Mouse (Mus musculus): Measurements from ENCODE around the gene Hoxa7.

Hoxa7 gene

DNA sequence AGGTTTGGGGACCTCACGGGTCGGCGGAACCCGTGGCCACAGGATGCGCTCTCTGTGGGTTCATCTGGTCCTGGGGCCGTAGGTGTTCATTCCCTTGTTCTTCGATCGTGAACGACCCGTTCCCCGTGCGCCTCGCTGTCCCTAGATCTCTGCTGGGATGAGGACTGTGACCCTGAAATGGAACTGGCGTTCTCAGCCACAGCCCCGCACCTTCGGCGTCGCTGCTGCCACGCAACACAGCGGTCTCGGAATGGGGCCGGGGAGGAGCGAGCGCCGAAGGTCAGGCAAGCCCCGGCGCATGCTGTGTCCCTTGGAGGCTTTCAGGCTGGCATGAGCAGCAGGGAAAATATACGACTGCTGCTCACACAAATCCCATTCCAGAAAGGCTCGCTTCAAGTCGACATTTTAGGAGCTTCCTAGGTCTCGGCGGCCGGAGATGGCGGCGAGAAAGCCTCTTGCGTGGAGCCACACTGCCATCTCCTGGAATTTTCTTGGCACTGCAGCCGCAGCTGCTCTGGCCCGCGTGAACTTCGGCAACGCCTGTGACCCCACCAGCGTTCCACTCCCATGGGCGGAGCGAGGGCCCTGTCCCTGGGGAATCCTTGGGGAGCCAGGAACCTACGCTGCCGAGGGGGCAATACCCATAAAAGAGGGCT is at the start of gene Hoxa7:
Gene Hoxa7, minus strand, starts transcription at position 518 of the 656 bp plus-strand sequence.
- DNase-seq: peak; percentile 69 to 84

GRCm38 (mm10) chr6:52270494-52271480 is 49.1 kb upstream of the Hoxa7 start:
- peak; percentile 52 to 53 for DNase-seq

GRCm38 (mm10) chr6:52268756-52269155 is 47.1 kb upstream of the Hoxa7 start:
- no peak for DNase-seq

DNA sequence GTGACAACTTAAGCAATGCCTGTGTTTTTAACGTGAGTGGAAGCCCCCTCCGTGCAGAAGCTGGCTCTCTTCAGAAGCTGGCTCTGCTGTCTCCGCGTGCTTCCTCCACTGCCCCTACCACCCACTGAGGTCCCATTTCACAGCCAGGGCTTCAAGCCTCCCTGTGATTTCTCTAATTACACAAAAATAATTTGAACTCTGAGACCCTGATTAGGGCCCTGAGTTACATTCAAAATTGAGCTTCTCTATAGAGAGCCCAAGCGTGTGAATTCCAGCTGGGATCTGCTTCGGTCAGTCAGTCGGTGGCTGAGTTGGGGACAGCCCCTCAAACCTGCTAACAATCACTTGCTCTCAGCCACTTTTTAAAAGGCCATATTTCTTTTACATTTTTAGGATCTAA is 46.7 kb upstream of the Hoxa7 start:
- DNase-seq: no peak

DNA sequence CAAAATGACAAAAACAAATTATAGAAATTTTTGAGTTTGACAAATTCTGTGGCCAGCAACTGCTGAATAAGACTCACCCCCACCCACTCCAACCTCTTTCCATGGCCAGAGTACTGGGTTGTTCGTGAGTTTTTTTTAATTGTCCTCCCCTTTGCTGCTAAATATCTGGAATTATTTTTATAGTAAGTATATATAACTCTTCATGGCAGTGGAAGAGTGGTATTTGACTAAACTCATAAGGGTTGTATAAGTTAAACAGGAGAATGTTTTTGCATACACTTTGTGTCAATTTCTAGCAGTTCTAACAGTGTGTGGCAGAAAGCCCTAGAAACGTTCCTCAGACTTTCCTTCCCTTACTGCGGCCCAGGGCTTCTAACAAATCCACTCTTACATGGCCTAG is 46.0 kb upstream of the Hoxa7 start:
- no peak for DNase-seq

- no peak for DNase-seq
Observed at GRCm38 (mm10) chr6:52267221-52267620, 45.6 kb upstream of the Hoxa7 start.

DNA sequence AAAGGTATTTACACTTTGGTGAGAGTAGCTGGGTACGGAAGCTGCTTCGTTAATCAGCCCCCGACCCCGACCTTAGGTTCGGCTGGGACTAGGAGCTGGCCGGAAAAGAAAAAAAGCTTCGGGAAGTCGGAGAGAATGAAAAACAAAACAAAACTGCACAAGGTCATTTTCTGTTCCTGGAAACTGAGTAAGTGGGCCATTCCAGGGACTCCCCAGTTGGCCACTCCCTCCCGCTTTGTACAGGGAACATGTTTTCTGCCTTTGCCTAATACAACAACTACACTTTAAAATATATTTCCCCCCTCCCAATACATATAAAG is 45.0 kb upstream of the Hoxa7 start:
- DNase-seq: no peak

DNA sequence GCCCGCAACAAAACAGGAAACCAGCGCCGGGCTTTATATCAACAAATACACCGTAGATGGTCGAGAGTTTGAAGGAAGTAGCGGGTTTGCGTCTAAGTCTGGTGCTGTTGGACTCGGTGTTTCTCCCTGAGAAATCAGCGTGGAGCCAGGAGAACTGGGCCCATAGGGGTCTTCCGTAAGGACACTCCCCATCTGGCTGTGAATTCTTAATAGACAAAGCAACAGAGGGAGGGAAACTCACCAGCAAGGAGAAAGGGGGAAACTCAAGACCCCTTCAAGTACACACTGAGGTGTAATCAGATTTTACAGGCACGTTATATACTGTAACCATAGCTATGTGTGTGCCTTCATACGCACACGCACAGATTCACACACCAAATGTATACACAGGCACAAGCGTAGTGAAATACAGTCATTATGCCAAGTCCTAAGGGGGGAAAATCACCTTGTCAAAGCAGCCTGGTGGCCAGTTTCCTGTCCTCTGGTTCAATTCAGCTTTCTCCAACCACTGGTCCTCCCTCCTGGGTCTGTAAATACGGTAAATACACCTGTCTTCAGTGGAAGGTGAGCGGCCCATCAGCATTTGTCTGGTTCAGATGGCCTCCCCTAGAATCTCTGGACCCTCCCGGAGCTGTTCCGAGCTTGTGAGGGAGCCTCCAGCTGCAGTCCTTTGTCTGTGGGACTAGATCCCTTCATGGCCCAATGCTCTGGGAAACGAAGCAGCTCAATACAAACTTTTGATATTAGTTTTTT is 44.4 kb upstream of the Hoxa7 start:
- DNase-seq: no peak

GRCm38 (mm10) chr6:52265306-52265912 is 43.8 kb upstream of the Hoxa7 start:
- no peak for DNase-seq

GRCm38 (mm10) chr6:52264106-52264790 is 42.6 kb upstream of the Hoxa7 start:
- DNase-seq: no peak

DNA sequence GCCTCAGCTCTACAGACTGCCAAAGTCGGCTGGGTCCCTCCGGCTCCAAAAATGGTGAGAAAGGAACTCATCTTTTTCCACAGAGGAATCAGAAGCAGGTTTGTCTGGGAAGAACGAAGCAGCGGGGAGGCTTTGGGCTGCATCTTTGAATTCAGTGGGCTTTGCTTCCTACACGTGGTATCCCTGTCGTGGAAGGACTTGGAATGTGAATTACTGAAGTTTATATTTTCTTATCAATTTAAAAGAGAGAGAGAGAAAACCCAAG is 41.6 kb upstream of the Hoxa7 start:
- DNase-seq: no peak

- DNase-seq: no peak
Observed at GRCm38 (mm10) chr6:52262463-52263320, 41.0 kb upstream of the Hoxa7 start.

- DNase-seq: no peak
Observed at GRCm38 (mm10) chr6:52261751-52262462, 40.3 kb upstream of the Hoxa7 start.

GRCm38 (mm10) chr6:52260654-52261575 is 39.3 kb upstream of the Hoxa7 start, which contains the start of gene Hoxa13:
Gene Hoxa13, minus strand, starts transcription at chr6:52260880.
- DNase-seq: no peak

DNA sequence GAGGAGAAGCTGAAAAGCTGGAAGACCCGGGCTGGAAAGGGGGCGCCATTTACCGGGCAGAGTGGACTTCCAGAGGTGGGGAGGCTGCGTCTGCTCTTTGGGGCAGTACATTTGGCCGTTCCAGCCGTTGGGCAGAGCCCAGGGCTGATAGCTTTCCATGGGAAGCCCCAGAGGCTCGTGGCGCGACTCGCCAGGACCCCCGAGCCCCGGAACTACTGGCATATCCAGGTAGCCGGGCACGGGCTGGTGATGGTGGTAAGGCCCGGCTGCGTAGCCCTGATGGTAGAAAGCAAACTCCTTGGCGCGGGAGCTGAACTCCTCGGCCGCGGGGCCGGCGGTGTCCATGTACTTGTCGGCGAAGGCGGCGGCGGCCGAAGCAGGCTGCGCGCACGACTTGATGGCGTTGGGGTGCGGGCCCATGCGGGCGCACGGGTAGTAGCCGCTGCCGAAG is 38.2 kb upstream of the Hoxa7 start:
- no peak for DNase-seq

- no peak for DNase-seq
Observed at GRCm38 (mm10) chr6:52259081-52259790, 37.6 kb upstream of the Hoxa7 start.

DNA sequence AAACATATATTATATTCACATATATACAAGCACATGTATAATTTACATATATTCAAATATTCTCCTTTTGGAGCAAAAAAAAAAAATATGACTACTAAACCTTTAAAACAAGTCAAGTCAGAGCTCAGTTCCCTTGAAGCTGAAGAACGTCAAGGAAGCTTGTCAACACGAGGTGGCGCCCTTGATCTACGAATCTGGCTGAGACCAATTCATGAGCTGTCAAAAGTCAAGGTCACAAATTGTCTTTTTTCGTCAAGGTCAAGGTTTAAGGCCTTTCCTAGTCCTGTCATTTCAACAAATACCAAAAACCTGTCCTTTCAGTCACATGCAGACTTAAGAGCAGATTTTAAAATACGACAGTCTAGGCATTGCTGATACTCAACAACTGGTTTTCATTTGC is 35.3 kb upstream of the Hoxa7 start:
- peak; percentile 57 to 66 for DNase-seq

DNA sequence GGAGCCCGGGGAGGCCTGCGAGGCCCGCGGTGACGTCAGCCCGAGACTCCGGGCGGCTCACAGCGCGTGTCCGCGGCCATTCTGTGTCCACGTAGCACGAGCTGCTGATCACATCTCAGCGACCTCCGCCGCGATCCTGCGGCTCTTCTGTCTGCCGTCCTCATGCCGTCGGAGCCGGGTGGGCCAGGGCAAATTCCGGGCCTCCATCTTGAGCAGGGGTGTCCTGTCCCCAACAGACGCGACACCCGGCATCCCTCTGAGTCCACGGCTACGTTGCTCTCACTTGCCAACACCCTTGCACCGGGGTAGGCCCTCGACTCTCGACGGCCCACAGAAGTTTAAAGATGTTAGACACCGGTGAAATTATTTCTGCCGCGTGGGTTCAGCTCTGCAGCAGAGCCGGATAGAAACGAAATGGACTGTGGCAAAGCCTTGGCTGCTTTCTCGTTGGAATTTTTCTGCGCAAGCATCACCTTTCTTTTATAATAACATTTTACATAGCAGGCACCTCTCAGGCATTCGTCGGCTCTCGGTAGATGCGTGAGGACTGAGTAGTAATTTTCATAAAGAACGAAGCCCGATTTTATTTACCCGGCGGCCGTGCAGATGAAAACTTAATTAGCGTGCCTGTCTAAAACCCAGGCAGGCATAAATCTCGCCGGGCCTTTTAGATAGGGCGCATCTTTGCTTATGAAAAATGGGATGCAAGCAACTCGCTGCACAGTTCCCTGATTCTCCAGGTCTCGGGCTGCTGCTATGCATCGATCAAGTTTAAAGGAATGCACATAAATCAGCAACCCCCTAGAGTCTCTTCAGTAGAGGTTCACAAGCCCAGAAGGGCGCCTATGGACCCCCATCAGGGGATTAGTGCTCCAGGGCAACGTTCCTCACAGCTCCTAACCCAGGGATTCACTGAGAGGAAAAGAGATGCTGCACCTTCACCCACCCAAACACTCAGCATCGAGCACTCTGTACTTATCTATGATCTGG is 32.2 kb upstream of the Hoxa7 start:
- no peak for DNase-seq

Data from cerebellum, adult 18-20 months (tissue).